Mouse (Mus musculus): Measurements from ENCODE around the gene Gstt4.

Gstt4 gene

GRCm38 (mm10) chr10:75835761-75836531 is 13.6 kb upstream of the Gstt4 start:
- DNase-seq (ENCODE audit: low spot score in 2 of 2): peak in 1 of 2 experiments; percentile 45

- peak; percentile 67 to 87 for DNase-seq (ENCODE audit: low spot score in 2 of 2)
Measured at GRCm38 (mm10) chr10:75835307-75835706, 13.0 kb upstream of the Gstt4 start.

- DNase-seq (ENCODE audit: low spot score in 2 of 2): peak in 1 of 2 experiments; percentile 33
Measured at GRCm38 (mm10) chr10:75834721-75835120, 12.4 kb upstream of the Gstt4 start.

- DNase-seq (ENCODE audit: low spot score in 2 of 2): peak; percentile 76 to 86
Measured at GRCm38 (mm10) chr10:75834250-75834649, 11.9 kb upstream of the Gstt4 start.

GRCm38 (mm10) chr10:75833456-75834080 is 11.2 kb upstream of the Gstt4 start:
- DNase-seq (ENCODE audit: low spot score in 2 of 2): peak in 1 of 2 experiments; percentile 44

GRCm38 (mm10) chr10:75832272-75832895 is 10.0 kb upstream of the Gstt4 start:
- peak; percentile 65 to 80 for DNase-seq (ENCODE audit: low spot score in 2 of 2)

GRCm38 (mm10) chr10:75830275-75830670 is 7.9 kb upstream of the Gstt4 start:
- no peak for DNase-seq (ENCODE audit: low spot score in 2 of 2)

GRCm38 (mm10) chr10:75829529-75830274 is 7.4 kb upstream of the Gstt4 start:
- DNase-seq (ENCODE audit: low spot score in 2 of 2): no peak

- peak in 1 of 2 experiments; percentile 60 for DNase-seq (ENCODE audit: low spot score in 2 of 2)
Measured at GRCm38 (mm10) chr10:75828500-75828931, 6.2 kb upstream of the Gstt4 start.

GRCm38 (mm10) chr10:75827668-75828360 is 5.5 kb upstream of the Gstt4 start:
- DNase-seq (ENCODE audit: low spot score in 2 of 2): peak in 1 of 2 experiments; percentile 37

- DNase-seq (ENCODE audit: low spot score in 2 of 2): no peak
Measured at GRCm38 (mm10) chr10:75824530-75824929, 2.2 kb upstream of the Gstt4 start.

- no peak for DNase-seq (ENCODE audit: low spot score in 2 of 2)
Measured at GRCm38 (mm10) chr10:75823782-75824181, 1.4 kb upstream of the Gstt4 start.

- DNase-seq (ENCODE audit: low spot score in 2 of 2): no peak
Measured at GRCm38 (mm10) chr10:75819882-75820281, 2.5 kb downstream of the Gstt4 start.

- DNase-seq (ENCODE audit: low spot score in 2 of 2): no peak
Measured at GRCm38 (mm10) chr10:75818641-75819040, 3.7 kb downstream of the Gstt4 start.

GRCm38 (mm10) chr10:75804217-75804616 is 18.1 kb downstream of the Gstt4 start:
- no peak for DNase-seq (ENCODE audit: low spot score in 2 of 2)

GRCm38 (mm10) chr10:75798176-75798696 is 24.1 kb downstream of the Gstt4 start, which contains the start of gene Gstt1:
Gene Gstt1, minus strand, starts transcription at chr10:75798584.
- peak; percentile 66 to 76 for DNase-seq (ENCODE audit: low spot score in 2 of 2)

- peak; percentile 39 to 68 for DNase-seq (ENCODE audit: low spot score in 2 of 2)
Measured at GRCm38 (mm10) chr10:75797619-75798175, 24.6 kb downstream of the Gstt4 start.

- DNase-seq (ENCODE audit: low spot score in 2 of 2): no peak
Measured at GRCm38 (mm10) chr10:75796731-75797516, 25.4 kb downstream of the Gstt4 start.

- no peak for DNase-seq (ENCODE audit: low spot score in 2 of 2)
Measured at GRCm38 (mm10) chr10:75794880-75795279, 27.5 kb downstream of the Gstt4 start.

GRCm38 (mm10) chr10:75790773-75791172 is 31.6 kb downstream of the Gstt4 start:
- no peak for DNase-seq (ENCODE audit: low spot score in 2 of 2)
